Mouse (Mus musculus) brain, adult 2 months (tissue): Measurements from ENCODE around the gene Fgd6.

ENCODE experiments used
- DNase-seq: peaks from one replicate; pipeline ENCODE4 v3.0.0; 2011; ENCODE audit warnings: low read depth, low spot score

Fgd6 gene

GRCm38 (mm10) chr10:94095743-94096465, 60.1 kb downstream of the Fgd6 start:
- DNase-seq: no peak

GRCm38 (mm10) chr10:94097081-94097845, 61.5 kb downstream of the Fgd6 start:
- no peak for DNase-seq

- no peak for DNase-seq
These were observed 62.3 kb downstream of the Fgd6 start for GRCm38 (mm10) chr10:94098100-94098499.

- no peak for DNase-seq
These were observed 69.7 kb downstream of the Fgd6 start for GRCm38 (mm10) chr10:94105498-94105897.

GRCm38 (mm10) chr10:94107168-94107567, 71.4 kb downstream of the Fgd6 start:
- DNase-seq: no peak

GRCm38 (mm10) chr10:94107607-94108006, 71.8 kb downstream of the Fgd6 start:
- DNase-seq: no peak

GRCm38 (mm10) chr10:94108791-94109190, 73.0 kb downstream of the Fgd6 start:
- no peak for DNase-seq

GRCm38 (mm10) chr10:94110834-94111754, 75.3 kb downstream of the Fgd6 start:
- DNase-seq: no peak

- peak; percentile 43 for DNase-seq
These were observed 76.4 kb downstream of the Fgd6 start for GRCm38 (mm10) chr10:94112207-94112606.

- DNase-seq: peak; percentile 88
These were observed 80.2 kb downstream of the Fgd6 start for GRCm38 (mm10) chr10:94115893-94116599.

GRCm38 (mm10) chr10:94116781-94117340, 81.1 kb downstream of the Fgd6 start:
- DNase-seq: no peak

GRCm38 (mm10) chr10:94117916-94118315, 82.1 kb downstream of the Fgd6 start:
- no peak for DNase-seq

GRCm38 (mm10) chr10:94118993-94119392, 83.2 kb downstream of the Fgd6 start:
- DNase-seq: no peak

- DNase-seq: no peak
These were observed 84.9 kb downstream of the Fgd6 start for GRCm38 (mm10) chr10:94120676-94121075.

GRCm38 (mm10) chr10:94122595-94122994, 86.8 kb downstream of the Fgd6 start:
- peak; percentile 39 for DNase-seq

- no peak for DNase-seq
These were observed 87.8 kb downstream of the Fgd6 start for GRCm38 (mm10) chr10:94123581-94123980.

- peak; percentile 21 for DNase-seq
These were observed 88.6 kb downstream of the Fgd6 start for GRCm38 (mm10) chr10:94124376-94124775.

GRCm38 (mm10) chr10:94129680-94130119, 93.9 kb downstream of the Fgd6 start:
- DNase-seq: peak; percentile 99

- DNase-seq: peak; percentile 56
These were observed 97.3 kb downstream of the Fgd6 start for GRCm38 (mm10) chr10:94133081-94133480.

- DNase-seq: peak; percentile 56
These were observed 97.9 kb downstream of the Fgd6 start for GRCm38 (mm10) chr10:94133674-94134073.
